Mouse (Mus musculus) forebrain, embryonic 12.5 days (tissue): ENCODE data around the gene Slc30a1. TPM values are rescaled to one million over a fixed set of nuclear protein-coding genes. Genes with fewer than 3 reads are reported as not detected.
A peak's percentile ranks its signal among the peaks of the same experiment; 100 is the strongest.

Source experiments
- ATAC-seq: fragments of 200-750 bp; cut with Nextera tagmentation; 2 replicates; pipeline ENCODE4 v1.8.0; 2017; ENCODE audit warnings: moderate TSS enrichment; ENCODE audit not compliant: low FRiP score
- H3K27ac ChIP-seq: fragments of 300-500 bp; sonication (generic); 2 replicates; pipeline ENCODE4 v1.5.1; 2016; ENCODE audit warnings: mild to moderate bottlenecking
- H3K27me3 ChIP-seq: fragments of 300-500 bp; sonication (generic); 2 replicates; pipeline ENCODE4 v1.6.1; 2016; ENCODE audit warnings: mild to moderate bottlenecking
- H3K36me3 ChIP-seq: fragments of 300-500 bp; sonication (generic); replicated peaks from 2 replicates; pipeline ENCODE4 v1.6.1; 2016; ENCODE audit warnings: mild to moderate bottlenecking
- H3K4me1 ChIP-seq: fragments of 300-500 bp; sonication (generic); 2 replicates; pipeline ENCODE4 v1.6.1; 2016
- H3K4me2 ChIP-seq: fragments of 300-500 bp; sonication (generic); 2 replicates; pipeline ENCODE4 v1.6.1; 2016; ENCODE audit warnings: mild to moderate bottlenecking, moderate library complexity
- H3K4me3 ChIP-seq: fragments of 300-500 bp; sonication (generic); replicated peaks from 2 replicates; pipeline ENCODE4 v1.5.1; 2016; ENCODE audit warnings: mild to moderate bottlenecking
- H3K9ac ChIP-seq: fragments of 300-500 bp; sonication (generic); 2 replicates; pipeline ENCODE4 v1.6.1; 2016; ENCODE audit warnings: mild to moderate bottlenecking
- H3K9me3 ChIP-seq: fragments of 300-500 bp; sonication (generic); 2 replicates; pipeline ENCODE4 v1.6.1; 2016
- WGBS: fragments of 180-500 bp; shearing (Covaris S2); methylation state at CpG from one replicate; pipeline ENCODE4 v1.1.7; 2016; 5-methylcytosine and 5-hydroxymethylcytosine counted together
- polyA plus RNA-seq: library from polyadenylated mRNA; unstranded; fragments of >200 nt; fragmentation: Nextera tagmentation; extraction: Ambion mirVana; gene quantifications from 2 replicates; pipeline ENCODE4 v1.2.1, GENCODE M21; 2016

The Slc30a1 gene
- polyA plus RNA-seq, 1 experiment from 2014 or later: 4.2 TPM

GRCm38 (mm10) chr1:191907431-191907810 lies 854 bp downstream of the Slc30a1 start:
- H3K27me3 ChIP-seq: 0 out of 2 replicates have a peak, but pooled peaks cover 7% of the 10 kb centered on the region
- H3K27ac ChIP-seq: peak overlapping the region; percentile 90
- H3K36me3 ChIP-seq: peaks cover 17% of the 10 kb centered on the region
- ATAC-seq: peak; percentile 42
- peak overlapping the region; percentile 77 for H3K9ac ChIP-seq
- H3K4me3 ChIP-seq: peak overlapping the region; percentile 70
- no peaks in the 10 kb centered on the region for H3K9me3 ChIP-seq
- under 1% methylated on average over 43 of the region's 43 CpGs for WGBS
- peaks cover 45% of the 10 kb centered on the region for H3K4me1 ChIP-seq
- H3K4me2 ChIP-seq: peak overlapping the region; percentile 96

DNA sequence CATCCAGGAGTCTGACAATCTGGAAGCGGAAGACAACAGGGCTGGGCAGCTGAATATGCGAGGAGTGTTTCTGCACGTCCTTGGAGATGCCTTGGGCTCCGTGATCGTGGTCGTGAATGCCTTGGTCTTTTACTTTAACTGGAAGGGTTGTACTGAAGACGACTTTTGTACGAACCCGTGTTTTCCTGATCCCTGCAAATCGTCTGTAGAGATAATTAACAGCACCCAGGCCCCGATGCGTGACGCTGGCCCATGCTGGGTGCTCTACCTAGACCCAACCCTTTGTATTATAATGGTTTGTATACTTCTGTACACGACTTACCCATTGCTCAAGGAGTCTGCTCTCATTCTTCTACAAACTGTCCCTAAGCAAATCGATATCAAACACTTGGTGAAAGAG lies 2.3 kb downstream of the Slc30a1 start:
- Histone ChIP-seq H3K27me3 (0 out of 2 replicates have a peak, but pooled peaks cover 7% of the 10 kb centered on the region), H3K9ac (no peak overlapping the region), H3K36me3 (peaks cover 17% of the 10 kb centered on the region), H3K4me1 (peaks cover 45% of the 10 kb centered on the region), H3K27ac (no peak overlapping the region), H3K4me3 (peak overlapping the region; percentile 70; the same call in 1 of the 2 replicates), H3K4me2 (peak overlapping the region; percentile 96), H3K9me3 (no peaks in the 10 kb centered on the region)
- WGBS: 94% methylated on average over 15 of the region's 15 CpGs
- no peak for ATAC-seq

- 0 out of 2 replicates have a peak overlapping the region, but pooled peaks have one; percentile 19 for H3K4me2 ChIP-seq
- H3K27ac ChIP-seq: no peak overlapping the region
- 94% methylated on average over 14 of the region's 14 CpGs for WGBS
- H3K36me3 ChIP-seq: peaks cover 17% of the 10 kb centered on the region
- H3K4me1 ChIP-seq: peaks cover 45% of the 10 kb centered on the region
- H3K27me3 ChIP-seq: 0 out of 2 replicates have a peak, but pooled peaks cover 7% of the 10 kb centered on the region
- no peak overlapping the region for H3K9ac ChIP-seq
- no peaks in the 10 kb centered on the region for H3K9me3 ChIP-seq
- ATAC-seq: no peak
- H3K4me3 ChIP-seq: no peak overlapping the region
Observed at GRCm38 (mm10) chr1:191909316-191909715, 2.7 kb downstream of the Slc30a1 start.

DNA sequence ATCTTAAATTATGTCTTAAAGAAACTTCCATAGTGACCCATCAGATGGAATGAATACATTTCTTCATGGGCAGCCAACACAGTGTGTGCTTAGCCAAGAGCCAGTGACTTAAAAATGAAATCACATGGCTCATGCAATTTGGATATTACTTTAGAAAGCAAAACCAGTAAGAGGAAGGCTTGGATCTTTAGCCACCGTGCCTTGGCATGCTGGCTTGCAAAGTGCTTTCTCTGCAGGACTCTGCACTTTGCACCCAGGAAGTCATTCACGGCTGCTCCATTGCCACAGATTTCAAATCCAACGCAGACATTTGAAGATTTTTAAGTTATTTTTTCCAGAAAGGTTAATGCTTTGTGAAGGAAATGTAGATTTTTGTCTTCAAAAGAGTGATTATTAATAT lies 4.1 kb downstream of the Slc30a1 start:
- WGBS: 84% methylated on average over 3 of the region's 3 CpGs
- Histone ChIP-seq H3K9me3 (no peaks in the 10 kb centered on the region), H3K4me2 (no peak overlapping the region), H3K27me3 (0 out of 2 replicates have a peak, but pooled peaks cover 2% of the 10 kb centered on the region), H3K9ac (no peak overlapping the region), H3K4me3 (no peak overlapping the region), H3K27ac (no peak overlapping the region), H3K36me3 (peaks cover 17% of the 10 kb centered on the region), H3K4me1 (peaks cover 43% of the 10 kb centered on the region)
- ATAC-seq: no peak

- Histone ChIP-seq H3K27ac (no peak overlapping the region), H3K4me2 (0 out of 2 replicates have a peak overlapping the region, but pooled peaks have one; percentile 6), H3K4me3 (no peak overlapping the region), H3K27me3 (no peaks in the 10 kb centered on the region), H3K4me1 (peaks cover 38% of the 10 kb centered on the region), H3K36me3 (peaks cover 17% of the 10 kb centered on the region), H3K9me3 (no peaks in the 10 kb centered on the region), H3K9ac (no peak overlapping the region)
- no peak for ATAC-seq
- 84% methylated on average over 3 of the region's 3 CpGs for WGBS
Observed at GRCm38 (mm10) chr1:191911067-191911668, 4.6 kb downstream of the Slc30a1 start.

DNA sequence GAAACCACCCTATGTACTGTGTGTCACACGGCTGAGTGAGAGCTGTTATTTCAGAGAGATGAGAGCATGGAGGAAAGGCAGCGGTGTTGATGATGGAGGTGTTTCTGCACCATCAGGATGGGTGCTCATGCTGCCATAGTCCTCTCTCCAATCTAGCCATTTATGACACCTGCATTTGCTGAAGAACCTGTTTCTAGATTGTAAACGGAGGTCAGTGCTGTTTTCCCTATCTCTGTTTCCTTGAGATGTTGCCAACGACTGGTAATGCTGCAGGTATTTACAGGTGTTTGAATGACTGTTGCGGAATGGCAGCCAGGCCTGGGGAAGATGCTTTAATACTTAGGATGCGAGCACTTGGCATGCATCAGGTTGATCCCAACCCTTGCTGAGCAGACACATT lies 8.1 kb downstream of the Slc30a1 start:
- Histone ChIP-seq H3K4me3 (no peak overlapping the region), H3K4me2 (no peak overlapping the region), H3K27me3 (no peaks in the 10 kb centered on the region), H3K36me3 (peaks cover 4% of the 10 kb centered on the region; the same call in 1 of the 2 replicates), H3K9me3 (no peaks in the 10 kb centered on the region), H3K9ac (no peak overlapping the region), H3K4me1 (peaks cover 16% of the 10 kb centered on the region), H3K27ac (no peak overlapping the region)
- ATAC-seq: no peak
- WGBS: 88% methylated on average over 6 of the region's 6 CpGs

DNA sequence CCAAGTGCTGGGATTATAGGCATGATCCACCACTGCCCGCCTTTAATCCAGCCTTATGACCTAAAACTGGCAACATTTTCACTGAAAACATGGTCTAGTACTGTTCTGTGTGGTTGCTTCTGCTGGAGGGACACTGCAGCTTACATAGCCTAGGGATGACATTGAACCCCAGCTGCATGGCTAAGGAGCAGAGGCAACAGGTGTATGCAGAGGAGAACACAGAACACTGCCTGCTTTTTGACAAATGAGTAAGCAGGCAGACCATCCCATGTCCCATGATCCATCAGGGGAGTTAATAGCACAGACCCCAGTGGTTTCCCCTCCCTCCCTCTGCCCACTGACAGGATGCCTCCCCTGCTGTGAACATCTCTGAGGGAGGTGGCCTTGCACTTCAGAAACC lies 9.0 kb downstream of the Slc30a1 start:
- no peak overlapping the region for H3K4me3 ChIP-seq
- H3K36me3 ChIP-seq: 0 out of 2 replicates have a peak, but pooled peaks cover 2% of the 10 kb centered on the region
- no peaks in the 10 kb centered on the region for H3K27me3 ChIP-seq
- H3K9me3 ChIP-seq: no peaks in the 10 kb centered on the region
- WGBS: 90% methylated on average over 1 of the region's 1 CpGs
- no peak overlapping the region for H3K9ac ChIP-seq
- no peak overlapping the region for H3K27ac ChIP-seq
- H3K4me2 ChIP-seq: no peak overlapping the region
- H3K4me1 ChIP-seq: peaks cover 8% of the 10 kb centered on the region
- ATAC-seq: no peak

GRCm38 (mm10) chr1:191916876-191917275 lies 10.3 kb downstream of the Slc30a1 start:
- Histone ChIP-seq H3K4me1 (peaks cover under 1% of the 10 kb centered on the region; the same call in 1 of the 2 replicates), H3K4me3 (no peak overlapping the region), H3K27ac (no peak overlapping the region), H3K9ac (no peak overlapping the region), H3K36me3 (no peaks in the 10 kb centered on the region), H3K4me2 (no peak overlapping the region), H3K27me3 (no peaks in the 10 kb centered on the region), H3K9me3 (no peaks in the 10 kb centered on the region)
- WGBS: 71% methylated on average over 5 of the region's 5 CpGs
- no peak for ATAC-seq

GRCm38 (mm10) chr1:191919336-191919735 lies 12.8 kb downstream of the Slc30a1 start:
- no peak for ATAC-seq
- no peaks in the 10 kb centered on the region for H3K27me3 ChIP-seq
- H3K9me3 ChIP-seq: no peaks in the 10 kb centered on the region
- no peak overlapping the region for H3K4me2 ChIP-seq
- no peak overlapping the region for H3K9ac ChIP-seq
- no peaks in the 10 kb centered on the region for H3K4me1 ChIP-seq
- 89% methylated on average over 2 of the region's 2 CpGs for WGBS
- no peak overlapping the region for H3K4me3 ChIP-seq
- H3K36me3 ChIP-seq: no peaks in the 10 kb centered on the region
- no peak overlapping the region for H3K27ac ChIP-seq

DNA sequence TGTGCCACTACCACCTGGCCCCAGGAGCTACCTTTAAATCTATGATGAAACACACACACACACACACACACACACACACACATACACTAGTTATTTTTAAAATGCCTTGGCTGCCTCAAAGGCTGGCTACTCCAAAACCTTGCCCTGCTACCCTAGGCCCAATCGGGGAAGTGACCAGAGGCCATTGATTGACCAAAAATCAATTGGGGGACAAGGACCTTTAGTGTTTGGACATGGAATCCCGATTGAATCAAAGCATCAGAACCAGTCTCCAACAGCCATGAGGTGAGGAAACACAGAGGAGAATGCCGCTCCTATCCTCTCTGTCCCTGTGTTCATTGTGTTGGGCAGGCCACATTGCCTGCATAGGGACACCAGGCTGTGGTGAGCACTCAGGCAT lies 15.1 kb downstream of the Slc30a1 start:
- no peak for ATAC-seq
- no peaks in the 10 kb centered on the region for H3K4me1 ChIP-seq
- no peak overlapping the region for H3K4me2 ChIP-seq
- no peak overlapping the region for H3K9ac ChIP-seq
- no peaks in the 10 kb centered on the region for H3K9me3 ChIP-seq
- WGBS: 95% methylated on average over 3 of the region's 3 CpGs
- H3K4me3 ChIP-seq: no peak overlapping the region
- no peaks in the 10 kb centered on the region for H3K36me3 ChIP-seq
- no peaks in the 10 kb centered on the region for H3K27me3 ChIP-seq
- H3K27ac ChIP-seq: no peak overlapping the region

- Histone ChIP-seq H3K27me3 (no peaks in the 10 kb centered on the region), H3K4me2 (no peak overlapping the region), H3K9ac (no peak overlapping the region), H3K4me3 (no peak overlapping the region), H3K36me3 (no peaks in the 10 kb centered on the region), H3K9me3 (no peaks in the 10 kb centered on the region), H3K27ac (no peak overlapping the region), H3K4me1 (no peaks in the 10 kb centered on the region)
- ATAC-seq: no peak
- 47% methylated on average over 4 of the region's 4 CpGs for WGBS
Observed at GRCm38 (mm10) chr1:191925496-191925895, 18.9 kb downstream of the Slc30a1 start.

GRCm38 (mm10) chr1:191926681-191927080 lies 20.1 kb downstream of the Slc30a1 start:
- Histone ChIP-seq H3K27me3 (peaks cover under 1% of the 10 kb centered on the region; the same call in 1 of the 2 replicates), H3K9me3 (no peaks in the 10 kb centered on the region), H3K4me2 (no peak overlapping the region), H3K9ac (no peak overlapping the region), H3K4me1 (no peaks in the 10 kb centered on the region), H3K27ac (no peak overlapping the region), H3K4me3 (no peak overlapping the region), H3K36me3 (no peaks in the 10 kb centered on the region)
- 77% methylated on average over 3 of the region's 3 CpGs for WGBS
- no peak for ATAC-seq

- Histone ChIP-seq H3K4me2 (no peak overlapping the region), H3K9ac (no peak overlapping the region), H3K4me3 (no peak overlapping the region), H3K27ac (no peak overlapping the region), H3K4me1 (no peaks in the 10 kb centered on the region), H3K9me3 (no peaks in the 10 kb centered on the region), H3K36me3 (no peaks in the 10 kb centered on the region), H3K27me3 (peaks cover 14% of the 10 kb centered on the region)
- 85% methylated on average over 7 of the region's 7 CpGs for WGBS
- ATAC-seq: no peak
Observed at GRCm38 (mm10) chr1:191928345-191928744, 21.8 kb downstream of the Slc30a1 start.
